Mouse (Mus musculus): ENCODE results near the gene Fam171a1.

DNA sequence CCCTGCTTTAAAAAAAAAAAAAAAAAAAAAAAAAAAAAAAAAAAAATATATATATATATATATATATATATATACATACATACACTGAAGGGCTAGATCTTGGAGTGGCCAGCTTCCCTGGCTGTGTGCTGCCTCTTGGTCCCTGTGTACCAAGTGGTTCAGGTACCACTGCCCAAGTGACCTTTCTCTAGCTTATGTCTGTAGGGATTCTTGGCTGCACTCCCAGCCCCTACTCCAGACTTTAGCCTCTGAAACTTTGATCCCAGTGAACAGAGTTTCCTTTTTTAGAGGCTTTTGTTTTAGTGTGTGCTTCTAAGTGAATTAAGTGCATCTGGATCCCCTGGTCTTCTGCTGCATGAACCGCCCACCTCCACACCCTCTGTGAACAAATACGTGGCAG, 24.3 kb downstream of the Fam171a1 start:
- no peak for TF ChIP-seq TAL1 (IDR thresholded peaks at IDR 0.05; ENCODE audit: low read length)
- no peak for TF ChIP-seq GATA1 (IDR thresholded peaks at IDR 0.05; ENCODE audit: low read length)
